Mouse (Mus musculus): Measurements from ENCODE around the gene Gm340. TPM values are rescaled to one million over a fixed set of nuclear protein-coding genes. Genes with fewer than 3 reads are reported as not detected.

Gm340 gene
- total RNA-seq, 2 experiments from 2014 or later: 7.9 to 10.1 TPM

DNA sequence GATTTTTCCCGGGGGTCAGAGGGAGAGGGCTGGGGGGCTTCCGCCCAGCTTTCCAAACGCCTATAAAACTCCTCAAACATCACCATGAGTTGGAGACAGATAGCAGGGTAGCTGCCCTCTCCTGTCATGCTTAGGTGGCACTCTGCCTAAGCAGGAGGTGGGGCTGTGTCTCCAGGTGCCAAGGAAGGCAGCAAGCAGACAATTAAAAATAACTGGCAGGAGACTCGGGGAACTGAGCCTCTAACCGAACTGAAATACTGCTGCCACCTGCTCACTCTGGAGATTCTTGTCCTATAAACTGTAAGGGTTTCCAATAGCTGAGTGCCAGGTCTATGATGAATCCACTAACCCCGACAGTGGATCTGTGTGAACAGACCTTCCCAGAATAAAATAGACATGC is 29.5 kb downstream of the Gm340 start:
- intact Hi-C loops (cut with DNase I): no loop called here

DNA sequence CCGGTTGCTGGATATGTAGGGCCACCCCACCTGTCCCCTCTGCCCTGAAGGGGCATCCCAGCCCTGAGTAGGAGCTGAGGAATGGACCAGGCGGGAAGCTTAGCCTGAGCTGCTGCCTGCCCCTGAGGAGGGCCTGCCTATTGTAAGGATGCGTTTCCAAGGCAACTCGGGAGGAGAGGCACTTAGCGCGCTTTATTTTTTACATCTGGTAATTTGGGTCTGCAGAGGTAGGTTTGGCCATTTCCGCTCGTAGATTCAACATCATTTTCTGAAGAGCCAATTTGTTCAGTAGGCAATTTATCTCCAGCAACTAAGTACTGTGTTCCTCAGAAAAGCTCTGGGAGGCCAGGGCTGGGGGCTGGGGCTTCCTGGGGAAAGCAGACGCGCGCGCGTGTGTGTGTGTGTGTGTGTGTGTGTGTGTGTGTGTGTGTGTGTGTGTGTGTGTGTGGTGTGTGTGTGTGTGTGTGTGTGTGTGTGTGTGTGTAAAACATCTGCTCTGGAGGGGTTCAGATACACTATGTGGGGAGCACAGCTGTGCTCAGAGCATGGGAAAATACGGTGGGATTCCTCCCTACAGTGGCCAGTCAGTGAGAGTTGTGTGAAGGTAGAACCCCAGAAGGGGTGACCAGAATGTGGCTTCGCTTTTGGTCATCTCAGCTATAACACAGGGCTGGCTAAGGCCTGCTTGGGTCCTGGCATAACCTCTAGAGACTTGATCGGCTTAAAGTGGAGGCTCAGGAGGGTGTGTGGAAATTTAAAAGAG is 31.3 kb downstream of the Gm340 start:
- intact Hi-C loops (cut with DNase I): no loop called here
- no peak for DNase-seq (ENCODE audit: low spot score)

More for the DNA sequence above, 29.5 kb downstream of the Gm340 start:
- no peak for DNase-seq (ENCODE audit: low spot score)

DNA sequence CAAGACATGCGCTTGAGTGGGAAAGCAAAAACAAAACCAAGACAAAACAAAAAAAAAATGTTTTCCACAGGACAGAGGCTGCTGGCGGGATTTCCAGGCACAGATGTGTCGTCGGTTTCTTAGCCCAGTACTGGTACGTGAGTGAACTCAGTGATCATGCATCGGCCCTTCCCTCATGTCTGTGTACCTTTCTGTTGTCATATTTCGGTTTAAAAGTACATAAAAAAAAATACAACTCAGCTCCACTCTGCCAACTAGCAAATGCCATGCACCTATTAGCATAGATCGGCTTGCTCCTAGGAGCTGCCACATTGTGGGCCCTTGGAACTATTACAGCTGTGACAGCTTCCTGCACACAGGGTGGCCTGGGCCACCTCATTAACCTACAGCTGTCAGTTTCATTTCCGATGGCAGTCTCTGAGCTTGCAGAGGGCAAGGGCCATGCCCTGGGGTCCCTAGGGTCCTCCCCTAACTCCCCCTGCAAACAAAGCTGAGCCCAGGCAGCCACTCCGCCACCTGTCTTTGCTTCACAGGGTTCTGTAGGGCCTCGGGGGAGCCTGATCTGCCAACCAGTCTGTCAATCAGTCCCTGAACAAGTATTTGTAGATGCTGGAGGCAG is 33.5 kb downstream of the Gm340 start:
- no peak for DNase-seq (ENCODE audit: low spot score)
- intact Hi-C loops (cut with DNase I): loop anchor here (5.0 kb wide), 1 partner anchor 518 kb away; no protein-coding TSS in a partner anchor

DNA sequence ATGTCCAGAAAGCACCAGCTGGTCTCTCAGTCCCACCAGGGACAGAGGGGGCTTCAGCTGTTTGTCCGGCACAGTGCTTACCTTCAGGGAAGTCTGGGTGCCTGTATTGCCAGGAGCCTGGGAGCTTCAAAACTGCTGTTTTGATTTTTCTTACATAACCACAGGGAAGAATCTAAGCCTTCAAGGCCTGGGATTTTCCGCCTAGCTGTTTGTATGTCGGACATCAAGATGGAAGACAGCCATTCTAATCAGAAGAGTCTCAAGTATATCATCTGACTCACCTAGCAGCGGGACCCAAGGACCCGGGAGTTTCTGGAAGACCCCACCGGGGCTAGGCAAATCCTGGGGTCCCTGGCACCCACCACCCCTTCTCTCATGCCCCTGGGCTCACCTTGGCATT is 34.1 kb downstream of the Gm340 start:
- intact Hi-C loops (cut with DNase I): loop anchor here (5.0 kb wide), 1 partner anchor 519 kb away; no protein-coding TSS in a partner anchor

GRCm38 (mm10) chr19:41617102-41617501 is 34.9 kb downstream of the Gm340 start:
- no peak for DNase-seq (ENCODE audit: low spot score)
- intact Hi-C loops (cut with DNase I): loop anchor here (5.0 kb wide), 1 partner anchor 520 kb away; no protein-coding TSS in a partner anchor

More for the DNA sequence above, 34.1 kb downstream of the Gm340 start:
- DNase-seq (ENCODE audit: low spot score): no peak

- no peak for DNase-seq (ENCODE audit: low spot score)
- intact Hi-C loops (cut with DNase I): loop anchor here (5.0 kb wide), 1 partner anchor 521 kb away; no protein-coding TSS in a partner anchor
Measured at GRCm38 (mm10) chr19:41618153-41618657, 36.0 kb downstream of the Gm340 start.

DNA sequence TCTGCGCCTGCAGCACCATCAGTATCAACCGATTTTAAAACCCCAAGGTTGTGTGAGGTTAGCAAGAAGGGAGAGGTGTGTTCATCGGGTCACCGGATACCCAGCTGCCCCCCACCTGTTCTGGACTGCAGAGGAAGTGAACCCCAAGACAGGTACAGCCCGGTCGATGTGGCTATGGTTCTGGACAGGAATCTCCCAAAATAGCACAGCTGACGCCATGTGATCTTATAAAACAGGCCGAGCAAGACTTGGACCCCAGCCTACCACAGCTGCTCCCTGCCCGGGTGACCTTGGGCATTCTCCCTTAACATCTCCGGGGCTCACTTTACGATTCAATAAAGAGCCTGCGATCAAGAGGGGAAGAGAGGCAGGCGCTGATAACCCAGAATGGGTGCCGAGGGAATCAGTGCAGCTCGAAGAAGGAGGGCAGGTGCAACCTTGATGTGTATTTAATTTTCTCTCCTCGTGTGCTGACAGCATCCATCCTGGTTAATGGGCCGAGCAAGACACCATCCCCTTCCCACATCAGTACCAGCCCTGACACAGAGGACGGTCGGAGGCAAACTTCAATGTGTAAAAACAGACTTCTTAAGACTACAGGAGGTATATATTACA is 36.7 kb downstream of the Gm340 start:
- DNase-seq (ENCODE audit: low spot score): no peak
- intact Hi-C loops (cut with DNase I): loop anchor here (5.0 kb wide), 1 partner anchor 522 kb away; no protein-coding TSS in a partner anchor

GRCm38 (mm10) chr19:41620366-41621092 is 38.4 kb downstream of the Gm340 start:
- no peak for DNase-seq (ENCODE audit: low spot score)
- intact Hi-C loops (cut with DNase I): loop anchor here (5.0 kb wide), 1 partner anchor 138 kb away; the partner anchor contains the start of gene Lcor

GRCm38 (mm10) chr19:41628970-41629369 is 46.8 kb downstream of the Gm340 start:
- DNase-seq (ENCODE audit: low spot score): no peak
- intact Hi-C loops (cut with DNase I): no loop called here

GRCm38 (mm10) chr19:41629532-41629931 is 47.4 kb downstream of the Gm340 start:
- no peak for DNase-seq (ENCODE audit: low spot score)
- intact Hi-C loops (cut with DNase I): no loop called here

- intact Hi-C loops (cut with DNase I): no loop called here
- no peak for DNase-seq (ENCODE audit: low spot score)
Measured at GRCm38 (mm10) chr19:41634099-41634498, 51.9 kb downstream of the Gm340 start.

GRCm38 (mm10) chr19:41634999-41635398 is 52.8 kb downstream of the Gm340 start:
- DNase-seq (ENCODE audit: low spot score): no peak
- intact Hi-C loops (cut with DNase I): no loop called here

Small RNAs within 50 kb of the gene (microRNA-seq; reads per million reads assigned to microRNA genes)
- gene Mir8091: not detected

Other genes with a start within 250 kb of the Gm340 start
- 1 to 10 TPM; 1.5 to 2.0 TPM for gene Pik3ap1, start 197.3 kb upstream of the Gm340 start, total RNA-seq (2021)
- 10 to 100 TPM; 11.9 to 12.3 TPM for gene Lcor, start 99.7 kb upstream of the Gm340 start, total RNA-seq (2021)
- under 1 TPM; 0.17 to 0.31 TPM for gene Slit1, start 161.3 kb downstream of the Gm340 start, total RNA-seq (2021)
- 1 to 10 TPM; 1.6 to 1.8 TPM for gene Arhgap19, start 219.7 kb downstream of the Gm340 start, total RNA-seq (2021)
- gene Frat1, start 247.6 kb downstream of the Gm340 start, total RNA-seq (2021): 1 to 10 TPM; 3.7 to 4.9 TPM

All from heart, postnatal 25 days (tissue).